Mouse (Mus musculus): ENCODE data around the gene Ptpn12. TPM values are rescaled to one million over a fixed set of nuclear protein-coding genes. Genes with fewer than 3 reads are reported as not detected.

Gene Ptpn12
- total RNA-seq, 2 experiments from 2014 or later = 44.3 to 50.4 TPM

DNA sequence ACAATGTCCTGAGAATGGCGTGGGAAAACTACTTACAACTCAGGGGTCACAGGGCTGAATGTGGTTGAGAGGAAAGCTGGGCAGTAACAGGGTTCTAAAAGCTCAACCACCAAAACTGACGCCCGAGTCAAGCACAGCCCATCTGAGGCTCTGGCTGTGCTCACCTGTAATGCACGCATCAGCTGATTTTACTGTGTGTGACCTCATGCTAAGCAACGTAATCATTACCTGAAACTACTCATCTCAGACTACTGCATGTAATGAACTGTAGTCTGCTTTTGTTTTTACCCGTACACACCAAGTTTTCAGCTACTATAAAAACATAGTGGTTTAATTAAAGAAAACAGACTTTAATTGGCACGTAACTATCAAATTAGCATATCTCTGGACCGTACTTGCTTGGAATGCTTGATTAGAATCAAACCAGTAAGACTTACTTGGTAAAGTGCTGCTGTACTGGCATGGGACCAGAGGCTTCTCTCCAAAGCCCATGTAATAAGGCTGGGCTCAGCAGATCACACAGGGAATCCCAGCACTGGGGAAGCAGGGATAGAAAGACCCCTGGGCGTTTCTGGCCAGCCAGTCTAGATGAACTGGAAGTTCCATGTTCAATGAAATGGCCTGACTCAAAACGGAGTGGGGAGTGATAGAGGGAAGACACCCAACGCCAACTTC, 22.2 kb downstream of the Ptpn12 start:
- intact Hi-C loops (cut with DNase I) = no loop called here
- DNase-seq = no peak

- no peak for DNase-seq
- intact Hi-C loops (cut with DNase I) = no loop called here
Observed at GRCm38 (mm10) chr5:21032626-21033025, 23.1 kb downstream of the Ptpn12 start.

DNA sequence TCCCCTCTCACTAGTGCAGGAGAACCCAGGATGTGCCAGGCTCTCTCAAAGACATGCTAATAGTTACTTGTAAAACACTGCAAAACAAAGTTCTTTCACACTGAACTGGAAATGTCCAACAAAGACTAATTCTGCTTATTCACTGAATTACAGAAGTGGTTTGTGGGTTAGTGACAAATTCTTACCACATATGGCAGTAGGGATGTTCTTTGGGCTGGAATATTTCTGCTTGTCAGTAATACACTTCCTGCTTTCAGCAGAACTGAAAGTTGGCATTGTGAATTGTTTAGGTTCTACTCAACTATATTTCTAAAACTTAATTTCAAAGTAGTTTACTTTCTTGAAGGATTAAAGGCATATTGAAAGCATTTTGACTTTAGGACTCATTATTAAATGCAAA, 25.5 kb downstream of the Ptpn12 start:
- intact Hi-C loops (cut with DNase I) = no loop called here
- no peak for DNase-seq

DNA sequence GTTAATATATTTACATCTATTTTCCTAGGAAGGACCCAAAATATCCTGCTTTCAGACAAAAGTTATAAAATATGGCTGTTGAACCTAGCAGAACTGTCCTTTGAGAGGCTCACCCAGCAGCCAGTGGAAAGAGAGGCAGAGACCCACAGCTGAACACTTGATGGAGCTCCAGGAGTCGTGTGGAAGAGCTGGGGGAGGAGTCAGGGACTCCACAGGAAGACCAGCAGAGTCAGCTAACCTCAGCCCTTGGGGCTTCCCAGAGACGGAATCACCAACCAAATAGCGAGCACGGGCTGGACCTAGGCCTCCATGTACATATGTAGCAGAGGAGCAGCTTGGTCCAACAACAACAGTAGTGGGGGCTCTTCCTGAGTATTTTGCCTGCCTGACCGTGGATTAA, 38.6 kb downstream of the Ptpn12 start:
- intact Hi-C loops (cut with DNase I) = loop anchor here (2.0 to 5.0 kb wide), 2 partner anchors 40 to 125 kb away; no protein-coding TSS in a partner anchor
- DNase-seq = peak; percentile 31 to 35

- no peak for DNase-seq
- intact Hi-C loops (cut with DNase I) = loop anchor here (5.0 kb wide), 1 partner anchor 246 kb away; no protein-coding TSS in a partner anchor
Observed at GRCm38 (mm10) chr5:21010908-21011307, 44.8 kb downstream of the Ptpn12 start.

- intact Hi-C loops (cut with DNase I) = loop anchor here (5.0 kb wide), 1 partner anchor 90 kb away; no protein-coding TSS in a partner anchor
- DNase-seq = no peak
Observed at GRCm38 (mm10) chr5:21002723-21003122, 53.0 kb downstream of the Ptpn12 start.

- DNase-seq = no peak
- intact Hi-C loops (cut with DNase I) = loop anchor here (5.0 kb wide), 1 partner anchor 89 kb away; no protein-coding TSS in a partner anchor
Observed at GRCm38 (mm10) chr5:21001622-21002315, 53.9 kb downstream of the Ptpn12 start.

- no peak for DNase-seq
- intact Hi-C loops (cut with DNase I) = no loop called here
Observed at GRCm38 (mm10) chr5:20998427-20998826, 57.3 kb downstream of the Ptpn12 start.

- no peak for DNase-seq
- intact Hi-C loops (cut with DNase I) = no loop called here
Observed at GRCm38 (mm10) chr5:20997555-20997954, 58.2 kb downstream of the Ptpn12 start.

- DNase-seq = no peak
- intact Hi-C loops (cut with DNase I) = no loop called here
Observed at GRCm38 (mm10) chr5:20990062-20990809, 65.5 kb downstream of the Ptpn12 start.

DNA sequence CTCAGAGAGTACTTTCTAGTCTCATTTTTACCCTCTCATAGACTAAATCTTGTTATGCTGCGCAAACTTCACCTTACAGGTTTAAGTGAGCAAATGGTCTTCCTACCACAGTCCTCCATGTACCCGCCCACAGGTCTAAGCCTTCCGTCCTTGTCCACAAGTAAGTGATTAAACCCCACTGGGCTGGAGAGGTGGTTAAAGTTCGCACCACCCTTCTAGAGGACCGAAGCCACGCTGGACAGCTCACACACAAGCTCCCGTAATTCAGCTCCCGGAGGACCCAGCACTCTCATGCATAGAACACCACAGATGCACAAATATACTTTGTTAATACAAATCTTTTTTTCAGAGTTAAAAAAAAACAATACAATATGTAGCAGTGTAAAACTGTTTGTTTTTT, 69.4 kb downstream of the Ptpn12 start:
- no peak for DNase-seq
- intact Hi-C loops (cut with DNase I) = no loop called here

DNA sequence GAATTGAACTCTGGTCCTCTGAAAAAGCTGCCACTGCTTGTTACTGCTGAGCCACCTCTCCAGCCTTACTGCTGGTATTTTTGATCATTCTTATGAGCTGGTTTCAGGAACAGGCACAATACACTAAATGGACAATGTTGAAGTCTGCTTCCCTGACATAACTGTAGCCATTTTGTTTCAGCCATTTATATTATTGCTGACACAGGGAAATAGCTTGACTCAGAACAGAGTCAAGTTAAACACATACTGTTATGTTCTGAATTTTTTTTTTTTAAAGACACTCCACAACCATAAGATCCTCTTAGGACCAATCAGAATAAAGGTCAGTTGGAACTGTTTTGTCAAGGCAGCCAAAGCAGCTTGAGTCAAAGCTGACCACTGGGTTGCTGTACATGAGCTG, 72.2 kb downstream of the Ptpn12 start:
- no peak for DNase-seq
- intact Hi-C loops (cut with DNase I) = no loop called here

DNA sequence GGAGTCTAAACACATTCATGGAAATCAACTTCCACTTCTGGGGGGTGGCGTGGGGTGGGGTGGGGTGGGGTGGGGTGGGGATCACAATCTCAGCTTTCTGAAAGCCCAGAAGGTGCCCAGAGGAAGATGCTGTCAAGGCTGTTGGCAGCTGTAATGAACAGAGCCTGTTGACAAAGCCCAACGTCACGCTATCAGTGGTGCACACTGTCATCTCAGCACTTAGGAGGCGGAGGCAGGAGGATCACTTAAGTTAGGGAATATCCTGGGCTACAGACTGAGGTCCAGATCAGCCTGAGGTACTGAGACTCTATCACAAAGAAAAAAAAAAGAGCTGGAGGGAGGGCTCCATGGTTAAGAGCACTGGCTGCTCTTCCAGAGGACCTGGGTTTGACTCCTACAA, 81.0 kb downstream of the Ptpn12 start:
- no peak for DNase-seq
- intact Hi-C loops (cut with DNase I) = no loop called here

- DNase-seq = no peak
- intact Hi-C loops (cut with DNase I) = no loop called here
Observed at GRCm38 (mm10) chr5:20973999-20974398, 81.7 kb downstream of the Ptpn12 start.

DNA sequence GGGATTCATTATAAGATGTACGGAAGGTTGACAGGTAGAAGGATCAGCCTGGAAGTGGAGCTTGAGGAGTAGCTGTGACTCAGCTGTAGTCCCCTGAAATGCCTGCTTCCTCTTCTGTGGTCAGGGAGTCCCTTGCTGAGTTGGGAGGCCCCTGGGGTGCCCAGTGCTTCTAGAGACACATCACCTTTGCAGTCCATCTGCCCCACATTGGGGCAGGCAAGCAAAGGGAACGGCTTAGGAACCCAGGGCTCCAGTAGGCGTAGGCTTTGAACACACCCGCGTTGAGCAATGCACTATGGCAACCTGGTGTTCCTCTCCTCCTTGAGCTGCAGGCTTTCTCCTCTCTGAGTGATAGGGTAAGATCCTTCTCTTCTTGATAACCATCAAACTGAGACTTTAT, 82.6 kb downstream of the Ptpn12 start:
- intact Hi-C loops (cut with DNase I) = no loop called here
- no peak for DNase-seq

GRCm38 (mm10) chr5:20968963-20969362, 86.7 kb downstream of the Ptpn12 start:
- intact Hi-C loops (cut with DNase I) = no loop called here
- peak; percentile 21 to 45 for DNase-seq

DNA sequence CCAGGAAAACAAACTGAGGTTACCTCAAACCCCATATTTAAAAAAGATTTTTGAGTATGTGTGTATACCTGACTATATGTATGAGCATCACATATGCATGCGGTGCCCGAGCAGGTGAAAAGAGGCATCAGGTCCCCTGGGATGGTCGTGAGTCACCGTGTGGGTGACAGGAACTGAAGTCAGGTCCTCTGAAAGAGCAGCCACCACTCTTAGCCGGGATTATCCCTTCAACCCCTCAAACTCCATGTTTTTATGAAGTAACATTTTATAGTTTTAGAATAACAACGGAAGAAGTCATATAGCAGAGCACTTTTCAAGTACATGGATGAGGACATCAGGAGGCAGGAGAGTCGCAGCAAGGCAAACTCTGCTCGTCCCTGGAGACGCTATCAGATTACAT, 87.2 kb downstream of the Ptpn12 start:
- no peak for DNase-seq
- intact Hi-C loops (cut with DNase I) = no loop called here

GRCm38 (mm10) chr5:20967942-20968341, 87.8 kb downstream of the Ptpn12 start:
- DNase-seq = peak in 1 of 2 experiments; percentile 31
- intact Hi-C loops (cut with DNase I) = no loop called here

DNA sequence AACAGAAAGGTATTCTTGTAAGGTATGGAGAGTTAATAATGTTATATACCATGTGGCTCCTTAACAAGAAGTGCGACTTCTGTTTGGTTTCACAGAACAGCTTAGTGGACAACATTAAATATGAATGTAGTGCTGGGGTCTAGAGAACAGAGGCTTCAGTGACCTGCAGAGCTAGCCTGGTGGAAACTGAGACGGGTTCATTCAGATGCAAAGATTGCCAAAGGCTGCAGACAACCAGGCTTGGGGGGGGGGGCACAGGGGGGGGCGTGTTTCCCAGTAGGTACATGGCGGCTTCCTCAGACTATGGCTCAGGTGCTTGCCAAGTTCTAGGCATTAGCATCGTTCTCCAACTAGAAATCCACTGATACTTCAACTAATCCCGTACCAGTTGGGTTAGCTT, 91.3 kb downstream of the Ptpn12 start:
- intact Hi-C loops (cut with DNase I) = no loop called here
- DNase-seq = no peak

DNA sequence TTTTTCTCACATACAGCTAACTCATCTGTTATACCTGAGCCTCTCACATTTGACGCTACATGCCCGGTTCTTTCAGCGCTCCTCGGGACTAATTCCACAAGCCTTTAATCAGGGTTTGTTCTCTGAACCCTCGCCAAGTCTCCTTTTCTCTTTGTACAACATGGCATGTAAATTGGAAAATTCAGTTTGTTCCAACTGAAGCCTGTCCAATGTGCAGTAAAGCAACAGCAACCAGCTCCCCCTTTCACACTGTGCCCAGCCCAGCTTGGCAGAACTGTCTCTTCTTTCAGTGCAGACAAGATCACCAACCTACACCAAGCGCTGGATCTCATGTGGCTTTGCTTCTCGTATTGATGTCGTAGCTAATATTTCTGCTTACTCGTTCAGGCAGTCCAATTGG, 92.4 kb downstream of the Ptpn12 start:
- intact Hi-C loops (cut with DNase I) = no loop called here
- DNase-seq = no peak

DNA sequence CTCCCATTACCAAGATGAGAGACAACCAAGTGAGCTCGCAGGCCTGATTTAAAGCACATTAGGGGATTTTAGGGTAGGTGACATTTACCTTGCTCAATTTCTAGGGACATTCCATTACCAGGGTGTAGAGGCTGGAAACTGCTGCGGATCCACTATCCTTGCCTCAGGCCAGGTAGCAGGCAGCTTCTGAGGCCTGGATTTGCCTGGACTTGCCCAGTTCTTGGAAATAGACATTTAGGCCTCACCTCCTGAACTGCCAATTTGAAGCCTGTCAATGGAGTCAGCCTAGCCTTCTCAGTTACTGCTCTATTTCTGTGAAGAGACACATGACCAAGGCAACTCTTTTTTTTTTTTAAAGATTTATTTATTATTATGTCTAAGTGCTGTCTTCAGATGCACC, 94.8 kb downstream of the Ptpn12 start:
- intact Hi-C loops (cut with DNase I) = no loop called here
- no peak for DNase-seq

GRCm38 (mm10) chr5:20956298-20956697, 99.4 kb downstream of the Ptpn12 start, which contains the start of gene Rsbn1l:
Gene Rsbn1l (minus strand): TSS chr5:20956398.
- no peak for DNase-seq
- intact Hi-C loops (cut with DNase I) = no loop called here

Measured in heart, postnatal 10 days (tissue).